Mouse (Mus musculus) CH12.LX (cell line): ENCODE data around the gene Neu2.

Source experiments
- CHD2 ChIP-seq: IDR thresholded peaks from 2 replicates; pipeline ENCODE4 v1.6.1; 2011; ENCODE audit warnings: low read length, improper control_type of control experiment
- CTCF ChIP-seq, 2 experiments: IDR thresholded peaks in 1 of 2; conservative IDR thresholded peaks in 1 of 2; 2 replicates each; pipeline ENCODE4 v1.5.1; 2011 to 2012; ENCODE audit warnings: low read depth in 2 of 2, low read length in 2 of 2, improper control_type of control experiment in 1 of 2, inconsistent platforms in 1 of 2, mild to moderate bottlenecking in 1 of 2, moderate library complexity in 1 of 2
- MEF2A ChIP-seq: IDR thresholded peaks from 2 replicates; pipeline ENCODE4 v1.6.1; 2014; ENCODE audit warnings: low read depth, mild to moderate bottlenecking, inconsistent platforms, low read length, improper control_type of control experiment, borderline replicate concordance
- TBP ChIP-seq: conservative IDR thresholded peaks from 2 replicates; pipeline ENCODE4 v1.6.1; 2011; ENCODE audit warnings: low read depth, low read length, improper control_type of control experiment
- ZKSCAN1 ChIP-seq: IDR thresholded peaks from 2 replicates; pipeline ENCODE4 v1.6.1; 2012; ENCODE audit warnings: low read depth, inconsistent platforms, low read length, improper control_type of control experiment, borderline replicate concordance

GRCm38 (mm10) chr1:87643016-87643415, 133.3 kb downstream of the Neu2 start:
- TF ChIP-seq CTCF (conservative IDR thresholded peaks at IDR 0.05 in 1 of 2, IDR thresholded peaks at IDR 0.05 in 1 of 2; ENCODE audit: low read depth in 2 of 2, low read length in 2 of 2) (no peak), TBP (no peak), ZKSCAN1 (no peak), CHD2 (no peak), MEF2A (no peak)
